Mouse (Mus musculus) liver, postnatal 0 days (tissue): ENCODE data around the gene Nol8. TPM values are rescaled to one million over a fixed set of nuclear protein-coding genes. Genes with fewer than 3 reads are reported as not detected.
A peak's percentile ranks its signal among the peaks of the same experiment; 100 is the strongest.

Experiments
- ATAC-seq: fragments of 200-750 bp; cut with Nextera tagmentation; 2 replicates; pipeline ENCODE4 v1.8.0; 2017; ENCODE audit warnings: mild to moderate bottlenecking, moderate library complexity
- DNase-seq: peaks from one replicate; pipeline ENCODE4 v3.0.0-alpha.2; 2016
- H3K27ac ChIP-seq: fragments of 300-500 bp; sonication (generic); 2 replicates; pipeline ENCODE4 v1.5.1; 2014; ENCODE audit warnings: antibody characterized with exemption, moderate library complexity, mild to moderate bottlenecking, low read depth
- H3K27me3 ChIP-seq: fragments of 300-500 bp; sonication (generic); 2 replicates; pipeline ENCODE4 v1.6.1; 2014; ENCODE audit warnings: low read length, control low read depth, mixed read lengths; ENCODE audit not compliant: insufficient read depth
- H3K36me3 ChIP-seq: fragments of 300-500 bp; sonication (generic); replicated peaks from 2 replicates; pipeline ENCODE4 v1.6.1; 2014; ENCODE audit warnings: mild to moderate bottlenecking, control low read depth, low read length, moderate library complexity, mixed read lengths; ENCODE audit not compliant: insufficient read depth
- H3K4me1 ChIP-seq: fragments of 300-500 bp; sonication (generic); 2 replicates; pipeline ENCODE4 v1.6.1; 2014; ENCODE audit warnings: antibody characterized with exemption, mild to moderate bottlenecking, control low read depth; ENCODE audit not compliant: insufficient read depth
- H3K4me2 ChIP-seq: fragments of 300-500 bp; sonication (generic); 2 replicates; pipeline ENCODE4 v1.6.1; 2014; ENCODE audit warnings: low read depth, mild to moderate bottlenecking, low read length, moderate library complexity, mixed read lengths
- H3K4me3 ChIP-seq: fragments of 300-500 bp; sonication (generic); 2 replicates; pipeline ENCODE4 v1.5.1; 2014; ENCODE audit warnings: low read depth, low read length
- H3K9ac ChIP-seq: fragments of 300-500 bp; sonication (generic); replicated peaks from 2 replicates; pipeline ENCODE4 v1.6.1; 2014; ENCODE audit warnings: mild to moderate bottlenecking, moderate library complexity
- H3K9me3 ChIP-seq: fragments of 300-500 bp; sonication (generic); 2 replicates; pipeline ENCODE4 v1.6.1; 2016; ENCODE audit warnings: mild to moderate bottlenecking, control low read depth, low read length, mixed read lengths
- CTCF ChIP-seq: sonication (generic); IDR thresholded peaks from 2 replicates; pipeline ENCODE4 v1.5.1; 2016; ENCODE audit warnings: antibody characterized with exemption, low read depth
- EP300 ChIP-seq: IDR thresholded peaks from 2 replicates; pipeline ENCODE4 v1.6.1; 2016; ENCODE audit warnings: antibody characterized with exemption, low read depth, mild to moderate bottlenecking
- WGBS: fragments of 180-500 bp; shearing (Covaris S2); extraction: QIAGEN DNeasy Blood & Tissue Kit; methylation state at CpG from one replicate; pipeline ENCODE4 v1.1.7; 2014; ENCODE audit not compliant: insufficient replicate concordance; 5-methylcytosine and 5-hydroxymethylcytosine counted together
- polyA plus RNA-seq: library from polyadenylated mRNA; unstranded; fragments of >200 nt; fragmentation: Nextera tagmentation; extraction: Ambion mirVana; gene quantifications from 2 replicates; pipeline ENCODE4 v1.2.1, GENCODE M21; 2015

The Nol8 gene
- 6.8 and 8.0 TPM in 2 replicates for polyA plus RNA-seq

DNA sequence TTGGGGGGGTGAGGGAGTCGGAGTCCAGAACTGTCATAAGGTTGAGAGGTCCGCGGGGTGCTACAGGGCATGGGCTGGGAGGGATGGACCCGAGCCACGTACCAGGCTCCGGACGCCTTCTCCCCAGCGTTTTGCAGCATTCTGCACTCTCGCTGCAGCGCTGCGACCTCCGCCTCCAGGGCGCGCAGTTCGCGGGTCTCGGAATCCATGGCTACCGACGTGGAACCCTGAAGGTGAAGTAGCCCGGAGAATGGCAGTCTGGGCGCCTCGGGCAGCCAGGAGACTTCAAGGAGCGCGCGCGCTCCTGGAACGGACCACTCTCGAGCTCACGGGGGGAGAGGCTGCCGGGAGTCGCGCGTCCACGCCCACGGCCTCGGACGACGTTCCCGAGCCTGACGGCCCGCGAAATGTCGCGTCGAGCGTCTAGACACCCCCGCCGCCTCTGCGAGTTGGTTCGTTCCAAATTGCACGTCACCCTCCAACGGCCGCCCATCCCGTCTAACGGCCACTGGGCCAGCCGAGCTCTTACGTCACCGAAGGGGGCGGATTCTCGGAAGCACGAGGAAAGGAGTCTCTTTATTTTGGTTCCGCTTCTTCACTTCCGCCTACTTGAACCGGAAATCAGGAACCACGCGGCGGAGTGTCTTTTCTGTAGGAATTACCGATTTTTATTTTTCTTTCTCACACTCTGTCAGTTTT is at the start of gene Nol8, which contains the start of gene Cenpp:
Nol8 (plus strand) TSS at position 598 of the 699 bp plus-strand sequence.
Cenpp (minus strand) TSS at position 305 of the 699 bp plus-strand sequence.
- H3K27me3 ChIP-seq: no peaks in the 10 kb centered on the region
- DNase-seq (peak; percentile 100), ATAC-seq (peak; percentile 100)
- peaks cover 12% of the 10 kb centered on the region for H3K4me1 ChIP-seq
- H3K36me3 ChIP-seq: peaks cover 11% of the 10 kb centered on the region
- H3K27ac ChIP-seq: peak within 1 kb of the TSS; percentile 68
- peak within 1 kb of the TSS; percentile 97 for H3K4me3 ChIP-seq
- H3K4me2 ChIP-seq: peak within 1 kb of the TSS; percentile 98
- WGBS: under 1% methylated on average over 67 of the region's 68 CpGs
- no peaks in the 10 kb centered on the region for H3K9me3 ChIP-seq
- H3K9ac ChIP-seq: peak within 1 kb of the TSS; percentile 76
- TF ChIP-seq CTCF (peak; percentile 17; the same call in 1 of the 2 replicates), EP300 (peak; percentile 82; the same call in 1 of the 2 replicates)

DNA sequence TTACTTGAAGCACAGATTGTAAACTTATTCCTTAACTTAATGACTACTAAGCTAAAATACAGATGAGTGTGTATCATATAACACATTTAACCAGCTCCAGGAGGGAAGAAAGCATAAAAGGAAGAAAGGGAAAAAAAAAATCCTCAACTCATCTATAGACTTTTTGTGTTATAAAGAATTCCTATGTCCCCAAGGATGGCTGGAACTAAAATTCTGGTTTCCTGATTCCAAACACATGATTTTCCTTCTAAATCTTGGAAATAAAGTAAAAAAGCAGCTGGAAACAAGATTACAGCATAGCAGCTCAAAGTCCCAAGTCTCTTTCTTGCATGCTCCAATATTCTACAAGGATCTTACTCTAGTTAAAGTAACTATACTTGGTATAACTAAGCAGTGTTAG is 49.3 kb upstream of the Nol8 start:
- no peaks in the 10 kb centered on the region for H3K27me3 ChIP-seq
- no peak overlapping the region for H3K9ac ChIP-seq
- H3K4me1 ChIP-seq: no peaks in the 10 kb centered on the region
- no peak overlapping the region for H3K4me3 ChIP-seq
- H3K36me3 ChIP-seq: no peaks in the 10 kb centered on the region
- no peaks in the 10 kb centered on the region for H3K9me3 ChIP-seq
- DNase-seq (no peak), ATAC-seq (no peak)
- no peak overlapping the region for H3K4me2 ChIP-seq
- no peak overlapping the region for H3K27ac ChIP-seq
- no peak for TF ChIP-seq EP300
- TF ChIP-seq CTCF: no peak

DNA sequence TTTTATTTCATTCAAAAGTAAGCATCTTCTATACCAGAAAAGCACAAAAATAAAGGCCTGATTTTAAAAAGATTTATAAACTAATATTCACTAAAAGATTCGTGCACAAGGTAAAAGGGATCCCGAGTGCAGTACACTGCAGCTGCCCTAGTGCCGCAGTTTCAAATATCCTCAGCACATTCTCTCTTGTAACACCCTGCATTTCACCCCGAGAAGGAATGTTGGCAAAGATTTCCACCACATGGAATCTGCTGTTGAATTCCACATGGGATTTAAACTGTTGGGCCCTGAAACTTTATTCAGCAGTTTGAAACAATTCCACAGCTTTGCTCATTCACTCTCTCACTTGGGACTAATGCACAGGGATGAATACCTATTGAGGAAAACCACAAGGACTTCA is 45.2 kb upstream of the Nol8 start, which contains the start of gene Ogn:
Ogn (plus strand) TSS at position 333 of the 400 bp plus-strand sequence.
- Histone ChIP-seq H3K4me1 (no peaks in the 10 kb centered on the region), H3K36me3 (no peaks in the 10 kb centered on the region), H3K27me3 (no peaks in the 10 kb centered on the region), H3K9ac (no peak within 1 kb of the TSS), H3K4me2 (no peak within 1 kb of the TSS), H3K9me3 (no peaks in the 10 kb centered on the region), H3K27ac (no peak within 1 kb of the TSS), H3K4me3 (no peak within 1 kb of the TSS)
- DNase-seq: no peak
- TF ChIP-seq CTCF: no peak
- TF ChIP-seq EP300: no peak
- WGBS: 79% methylated on average over 4 of the region's 4 CpGs
- ATAC-seq: no peak

DNA sequence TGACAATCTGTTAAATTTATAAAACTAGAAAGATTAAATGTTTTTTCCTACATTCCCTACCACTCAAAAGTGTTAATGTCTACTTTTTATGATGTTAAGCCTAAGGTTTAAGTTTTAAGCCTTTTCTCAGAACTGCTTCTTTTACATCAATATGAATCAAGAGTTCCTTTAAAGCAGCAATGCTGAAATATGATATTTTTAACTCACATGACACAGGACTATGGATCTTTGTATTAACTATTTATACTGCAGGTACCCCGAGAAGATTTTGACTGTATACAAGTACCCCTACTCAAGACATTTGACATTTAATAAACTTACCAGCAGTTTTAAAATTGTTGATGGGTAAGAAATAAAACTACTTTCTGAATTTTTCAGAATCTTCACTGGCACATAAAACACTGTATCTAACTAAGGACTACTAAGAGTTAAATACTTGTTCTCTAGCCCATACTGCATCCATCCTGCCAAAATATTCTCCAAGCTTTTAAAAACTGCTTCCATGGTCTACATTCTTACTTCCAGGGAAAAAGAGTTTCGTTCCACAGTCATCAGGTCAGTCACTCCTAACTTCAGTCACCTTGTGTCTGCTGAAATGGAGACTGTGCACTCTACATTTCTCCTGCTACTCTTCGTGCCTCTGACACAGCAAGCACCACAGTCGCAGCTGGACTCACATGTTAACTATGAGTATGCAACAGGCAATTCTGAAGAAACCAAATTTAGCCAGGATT is 44.1 kb upstream of the Nol8 start:
- 76% methylated on average over 4 of the region's 4 CpGs for WGBS
- no peak for DNase-seq
- Histone ChIP-seq H3K27me3 (no peaks in the 10 kb centered on the region), H3K4me2 (no peak overlapping the region), H3K9me3 (no peaks in the 10 kb centered on the region), H3K4me1 (no peaks in the 10 kb centered on the region), H3K9ac (no peak overlapping the region), H3K4me3 (no peak overlapping the region), H3K27ac (no peak overlapping the region), H3K36me3 (no peaks in the 10 kb centered on the region)
- TF ChIP-seq EP300 (no peak), CTCF (no peak)
- ATAC-seq: no peak

DNA sequence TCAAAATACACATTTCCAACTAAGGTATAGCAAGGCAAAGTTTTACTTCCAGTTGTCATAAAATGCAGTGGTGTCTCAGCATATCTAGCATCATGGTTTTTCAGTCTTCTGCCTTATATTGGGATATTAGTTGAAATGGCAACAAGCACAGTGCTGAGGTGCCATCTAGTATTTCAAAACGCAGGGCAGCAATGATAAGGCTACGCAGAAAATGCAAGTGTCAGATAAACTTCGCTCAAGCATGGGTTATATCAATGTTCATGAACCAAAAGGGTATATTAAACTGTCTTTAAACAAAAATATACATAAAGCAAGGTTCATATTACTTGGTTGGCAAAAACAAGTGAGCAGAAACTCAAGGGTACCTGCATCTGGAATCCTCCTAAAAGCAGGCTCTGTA is 35.9 kb upstream of the Nol8 start:
- no peaks in the 10 kb centered on the region for H3K4me1 ChIP-seq
- no peak for TF ChIP-seq CTCF
- TF ChIP-seq EP300: peak; percentile 45; the same call in 1 of the 2 replicates
- DNase-seq: no peak
- 60% methylated on average over 3 of the region's 3 CpGs for WGBS
- no peak overlapping the region for H3K9ac ChIP-seq
- H3K27ac ChIP-seq: no peak overlapping the region
- no peak for ATAC-seq
- no peaks in the 10 kb centered on the region for H3K9me3 ChIP-seq
- H3K27me3 ChIP-seq: no peaks in the 10 kb centered on the region
- no peak overlapping the region for H3K4me2 ChIP-seq
- no peak overlapping the region for H3K4me3 ChIP-seq
- no peaks in the 10 kb centered on the region for H3K36me3 ChIP-seq

DNA sequence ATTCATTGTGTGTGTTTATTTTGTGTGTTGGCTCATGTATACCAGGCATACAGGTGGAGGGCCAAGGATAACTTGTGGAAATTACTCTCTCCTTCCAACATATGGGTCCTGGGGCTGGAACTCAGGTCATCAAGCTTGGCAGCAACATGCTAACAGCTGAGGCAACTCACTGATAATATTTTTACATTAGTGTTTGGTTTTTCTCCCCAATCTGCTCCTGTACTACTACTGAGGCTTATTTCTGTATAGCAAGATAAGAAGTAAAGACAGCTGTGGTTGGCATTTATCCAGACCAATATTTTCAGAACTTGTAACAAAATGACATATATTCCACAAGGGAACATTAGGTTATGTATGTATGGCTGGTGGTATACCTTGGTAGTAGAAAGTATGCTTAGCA is 34.5 kb upstream of the Nol8 start:
- H3K9me3 ChIP-seq: no peaks in the 10 kb centered on the region
- H3K27ac ChIP-seq: no peak overlapping the region
- DNase-seq: no peak
- no peaks in the 10 kb centered on the region for H3K36me3 ChIP-seq
- H3K27me3 ChIP-seq: no peaks in the 10 kb centered on the region
- peak; percentile 45; the same call in 1 of the 2 replicates for ATAC-seq
- H3K4me2 ChIP-seq: no peak overlapping the region
- H3K9ac ChIP-seq: no peak overlapping the region
- TF ChIP-seq CTCF (no peak), EP300 (peak; percentile 75; the same call in 1 of the 2 replicates)
- H3K4me3 ChIP-seq: no peak overlapping the region
- no peaks in the 10 kb centered on the region for H3K4me1 ChIP-seq
